Mouse (Mus musculus): Measurements from ENCODE around the gene 6330409D20Rik.

- TF ChIP-seq CTCF (IDR thresholded peaks at IDR 0.05; ENCODE audit: borderline replicate concordance, insufficient read depth, low read depth, low read length) (no peak), POLR2A (IDR thresholded peaks at IDR 0.05; ENCODE audit: borderline replicate concordance, insufficient read depth, low read length) (no peak)
Observed at GRCm38 (mm10) chr2:32720053-32720452, 20.8 kb downstream of the 6330409D20Rik start.

All from cerebellum, adult 2 months (tissue).